Mouse (Mus musculus): ENCODE data around the gene Pram1. TPM values are rescaled to one million over a fixed set of nuclear protein-coding genes. Genes with fewer than 3 reads are reported as not detected.

Gene Pram1
- polyA plus RNA-seq, 1 experiment = 0.09 TPM

DNA sequence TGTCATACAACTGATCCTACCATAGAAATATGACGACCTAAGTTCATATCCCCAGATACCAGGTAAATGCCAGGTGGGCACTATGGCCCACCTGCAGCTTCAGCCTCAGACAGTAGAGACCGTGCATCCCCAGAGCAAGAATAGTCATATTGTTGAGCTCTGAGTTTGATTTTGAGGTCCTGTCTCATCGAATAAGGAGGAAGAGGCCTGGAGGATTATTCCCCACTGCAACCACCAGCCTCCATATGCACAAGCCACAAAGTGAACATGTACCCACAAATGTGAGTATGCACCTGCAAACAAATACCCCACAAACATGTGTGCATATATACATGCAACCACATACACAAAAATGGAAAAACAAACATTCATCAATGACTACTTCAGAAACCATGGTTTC, 10.6 kb upstream of the Pram1 start:
- Histone ChIP-seq H3K4me3 (replicated peaks) (no peak overlapping the region), H3K27me3 (ENCODE audit: control insufficient read depth) (no peaks in the 10 kb centered on the region), H3K9me3 (ENCODE audit: control insufficient read depth, low read length) (no peaks in the 10 kb centered on the region), H3K4me1 (ENCODE audit: control insufficient read depth) (peaks cover 36% of the 10 kb centered on the region), H3K36me3 (ENCODE audit: control insufficient read depth) (peaks cover 23% of the 10 kb centered on the region)
- TF ChIP-seq GATA1 (IDR thresholded peaks at IDR 0.05; ENCODE audit: low read length) (no peak), TAL1 (IDR thresholded peaks at IDR 0.05; ENCODE audit: low read length) (no peak)

DNA sequence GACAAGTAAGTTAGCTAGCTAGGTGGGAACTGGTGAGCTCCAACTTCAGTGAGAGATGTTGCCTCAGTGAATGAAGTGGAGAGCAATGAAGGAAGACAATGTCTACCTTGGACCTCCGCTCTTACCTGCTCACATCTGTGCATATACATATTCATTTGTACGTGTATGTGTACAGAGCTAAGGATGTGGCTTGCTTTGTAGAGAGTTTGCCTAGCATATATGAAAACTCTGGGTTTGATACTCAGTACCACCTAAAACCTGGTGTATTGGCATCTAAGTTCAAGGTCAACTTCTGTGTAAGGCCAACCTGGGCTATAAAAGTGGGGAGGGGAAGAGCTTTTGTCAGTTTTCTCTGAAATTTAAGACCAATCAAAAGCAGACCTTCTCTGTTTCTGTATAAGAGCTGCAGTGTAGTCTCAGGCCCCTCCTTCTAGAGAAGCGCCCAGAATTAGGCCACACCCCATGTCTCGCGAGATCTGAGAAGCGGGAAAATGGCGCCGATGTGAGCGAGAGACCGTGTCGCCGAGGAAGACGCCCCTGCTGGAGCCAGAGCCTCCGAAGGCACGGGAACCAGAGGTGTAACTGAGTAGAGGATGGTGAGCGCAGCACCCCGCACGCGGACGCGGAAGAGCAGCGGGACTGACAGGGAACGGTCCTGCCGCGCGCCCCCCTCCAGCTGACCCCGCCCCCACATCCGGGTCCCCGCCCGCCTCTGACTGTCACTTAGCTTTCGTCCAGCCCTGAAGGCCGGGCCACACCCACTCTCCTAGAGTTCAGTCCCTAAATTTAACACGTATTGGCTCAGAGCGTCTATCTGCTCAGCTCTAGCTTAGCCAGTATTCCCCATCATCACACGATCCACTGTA, 9.0 kb upstream of the Pram1 start, which contains the start of gene Zfp414:
Gene Zfp414 (plus strand): TSS at position 470 of the 866 bp plus-strand sequence.
- H3K27me3 ChIP-seq (ENCODE audit: control insufficient read depth) = no peaks in the 10 kb centered on the region
- H3K36me3 ChIP-seq (ENCODE audit: control insufficient read depth) = peaks cover 29% of the 10 kb centered on the region
- H3K4me3 ChIP-seq (replicated peaks) = peak within 1 kb of the TSS; percentile 94
- no peak for TF ChIP-seq TAL1 (IDR thresholded peaks at IDR 0.05; ENCODE audit: low read length)
- TF ChIP-seq GATA1 (IDR thresholded peaks at IDR 0.05; ENCODE audit: low read length) = no peak
- H3K4me1 ChIP-seq (ENCODE audit: control insufficient read depth) = peaks cover 36% of the 10 kb centered on the region
- no peaks in the 10 kb centered on the region for H3K9me3 ChIP-seq (ENCODE audit: control insufficient read depth, low read length)

DNA sequence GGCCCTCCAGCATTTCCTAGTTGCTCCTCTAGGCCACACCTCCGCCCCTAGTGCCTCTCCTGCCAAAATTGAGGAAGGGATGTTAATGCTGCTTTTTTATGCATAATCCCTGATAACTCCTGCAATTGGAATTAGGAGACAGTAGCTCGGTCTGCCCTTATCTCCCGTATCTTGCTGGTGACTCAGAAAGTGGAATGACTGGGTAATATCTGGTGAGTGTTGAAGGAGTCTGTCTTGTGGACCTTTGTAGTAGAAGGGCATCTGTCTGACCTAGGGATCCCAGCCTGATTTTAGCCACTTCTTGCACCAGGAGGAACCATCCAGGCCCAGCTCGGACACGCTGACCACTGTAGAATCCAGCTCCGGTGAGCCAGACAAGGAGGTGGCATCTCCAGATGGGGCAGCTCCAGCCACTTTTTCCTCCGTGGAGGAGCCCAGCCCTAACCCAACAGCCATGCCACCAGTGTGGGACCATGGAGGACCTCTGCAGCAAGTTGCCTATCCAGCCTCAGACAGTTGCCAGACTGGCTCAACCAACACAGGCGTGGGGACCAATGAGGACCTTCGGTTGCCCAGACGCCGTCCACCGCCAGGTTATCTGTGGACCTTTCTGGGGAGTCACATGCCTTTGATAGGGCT, 8.2 kb upstream of the Pram1 start:
- no peaks in the 10 kb centered on the region for H3K27me3 ChIP-seq (ENCODE audit: control insufficient read depth)
- H3K4me3 ChIP-seq (replicated peaks) = peak overlapping the region; percentile 94
- H3K36me3 ChIP-seq (ENCODE audit: control insufficient read depth) = peaks cover 35% of the 10 kb centered on the region
- peaks cover 36% of the 10 kb centered on the region for H3K4me1 ChIP-seq (ENCODE audit: control insufficient read depth)
- TF ChIP-seq TAL1 (IDR thresholded peaks at IDR 0.05; ENCODE audit: low read length) = no peak
- peak; percentile 92 for TF ChIP-seq GATA1 (IDR thresholded peaks at IDR 0.05; ENCODE audit: low read length)
- H3K9me3 ChIP-seq (ENCODE audit: control insufficient read depth, low read length) = no peaks in the 10 kb centered on the region

DNA sequence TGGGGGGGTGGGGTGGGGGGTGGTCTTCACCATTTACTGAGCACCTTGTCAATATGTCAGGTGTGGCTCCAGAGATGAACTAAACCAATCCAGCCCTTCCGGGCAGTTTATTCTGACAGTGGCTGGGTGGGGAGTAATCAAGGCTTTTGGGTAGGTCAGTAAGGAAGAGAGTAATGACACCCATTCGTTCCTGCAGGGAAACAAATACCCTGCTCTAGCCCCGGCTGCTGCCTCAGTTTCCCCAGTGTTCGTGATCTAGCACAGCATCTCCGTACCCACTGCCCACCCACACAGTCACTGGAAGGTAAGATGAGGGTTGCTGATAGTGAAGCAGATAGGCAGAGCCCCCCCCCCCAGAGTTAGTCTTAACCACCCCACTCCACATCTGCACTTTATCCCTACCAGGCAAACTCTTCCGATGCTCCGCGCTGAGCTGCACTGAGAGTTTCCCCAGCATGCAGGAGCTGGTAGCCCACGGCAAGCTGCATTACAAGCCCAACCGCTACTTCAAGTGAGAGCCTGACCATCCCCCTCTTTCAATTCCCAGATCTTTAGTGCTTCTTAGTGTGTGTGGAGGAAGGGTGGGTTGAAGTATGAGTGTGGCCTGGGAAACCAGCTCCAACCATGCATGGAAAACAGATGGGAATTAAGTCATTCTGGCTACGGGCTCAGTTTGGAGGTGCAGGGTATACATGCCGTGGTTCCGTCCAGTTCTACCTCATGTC, 7.5 kb upstream of the Pram1 start:
- H3K4me1 ChIP-seq (ENCODE audit: control insufficient read depth) = peaks cover 36% of the 10 kb centered on the region
- no peaks in the 10 kb centered on the region for H3K9me3 ChIP-seq (ENCODE audit: control insufficient read depth, low read length)
- no peaks in the 10 kb centered on the region for H3K27me3 ChIP-seq (ENCODE audit: control insufficient read depth)
- TF ChIP-seq TAL1 (IDR thresholded peaks at IDR 0.05; ENCODE audit: low read length) (no peak), GATA1 (IDR thresholded peaks at IDR 0.05; ENCODE audit: low read length) (no peak)
- H3K4me3 ChIP-seq (replicated peaks) = peak overlapping the region; percentile 94
- peaks cover 39% of the 10 kb centered on the region for H3K36me3 ChIP-seq (ENCODE audit: control insufficient read depth)

DNA sequence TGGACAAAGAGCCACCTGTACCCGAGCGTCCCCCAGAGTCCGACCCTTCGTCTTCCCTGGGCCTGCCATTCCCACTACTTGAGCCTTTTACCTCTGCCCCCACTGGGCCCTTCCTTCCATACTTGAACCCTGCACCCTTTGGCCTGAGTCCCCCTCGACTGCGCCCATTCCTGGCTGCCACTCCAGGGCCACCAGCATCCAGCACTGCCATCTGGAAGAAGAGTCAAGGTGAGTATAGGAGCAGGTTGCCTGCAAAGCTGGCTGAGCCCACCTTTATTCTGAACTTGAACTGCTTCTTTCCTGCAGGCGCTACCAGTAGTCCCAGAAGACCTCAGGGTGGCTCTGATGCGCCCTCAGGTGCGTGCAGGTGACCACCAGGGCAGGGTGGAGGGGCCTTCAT, 6.6 kb upstream of the Pram1 start:
- Histone ChIP-seq H3K9me3 (ENCODE audit: control insufficient read depth, low read length) (no peaks in the 10 kb centered on the region), H3K4me3 (replicated peaks) (no peak overlapping the region), H3K4me1 (ENCODE audit: control insufficient read depth) (peaks cover 36% of the 10 kb centered on the region), H3K27me3 (ENCODE audit: control insufficient read depth) (no peaks in the 10 kb centered on the region), H3K36me3 (ENCODE audit: control insufficient read depth) (peaks cover 41% of the 10 kb centered on the region)
- TF ChIP-seq TAL1 (IDR thresholded peaks at IDR 0.05; ENCODE audit: low read length) = no peak
- TF ChIP-seq GATA1 (IDR thresholded peaks at IDR 0.05; ENCODE audit: low read length) = no peak

DNA sequence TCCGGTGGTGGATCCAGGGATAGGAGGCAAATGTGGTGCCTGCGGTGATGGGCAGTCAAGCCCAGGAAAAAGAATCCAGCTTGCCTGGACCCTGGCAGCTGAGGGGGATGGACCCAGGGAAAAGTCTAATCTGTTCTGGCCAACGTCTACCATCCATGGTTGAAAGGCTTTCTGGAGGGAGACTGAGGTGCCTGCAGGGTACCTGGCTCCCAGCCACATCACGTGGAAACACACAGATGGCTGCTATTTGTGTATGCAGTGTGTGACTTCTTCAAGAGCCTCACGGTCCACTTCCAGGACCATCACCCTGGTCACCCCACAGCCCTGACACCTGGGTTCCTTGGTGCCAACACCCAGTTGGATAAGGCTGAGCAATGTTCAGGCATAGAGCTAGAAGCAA, 6.1 kb upstream of the Pram1 start:
- no peak for TF ChIP-seq GATA1 (IDR thresholded peaks at IDR 0.05; ENCODE audit: low read length)
- TF ChIP-seq TAL1 (IDR thresholded peaks at IDR 0.05; ENCODE audit: low read length) = no peak
- Histone ChIP-seq H3K36me3 (ENCODE audit: control insufficient read depth) (peaks cover 42% of the 10 kb centered on the region), H3K27me3 (ENCODE audit: control insufficient read depth) (no peaks in the 10 kb centered on the region), H3K4me1 (ENCODE audit: control insufficient read depth) (peaks cover 36% of the 10 kb centered on the region), H3K9me3 (ENCODE audit: control insufficient read depth, low read length) (no peaks in the 10 kb centered on the region), H3K4me3 (replicated peaks) (no peak overlapping the region)

DNA sequence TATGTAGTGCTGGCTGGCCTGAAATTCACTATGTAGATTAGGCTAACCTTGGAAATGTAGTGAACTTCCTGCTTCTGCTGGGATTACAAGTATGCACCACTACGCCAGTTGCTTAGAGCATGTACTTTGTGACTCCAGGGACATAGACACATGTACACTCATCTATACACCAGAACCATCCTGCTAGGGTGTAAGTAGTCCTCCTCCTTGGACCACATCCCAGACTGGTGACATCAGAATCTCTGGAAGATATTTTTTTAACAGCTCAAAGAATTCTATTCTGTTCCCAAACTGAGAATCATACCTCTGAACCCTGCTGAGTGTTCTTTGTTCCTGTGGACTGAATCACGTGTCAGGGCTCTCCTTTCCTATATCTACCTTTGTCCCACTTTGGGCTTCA, 818 bp upstream of the Pram1 start:
- H3K36me3 ChIP-seq (ENCODE audit: control insufficient read depth) = peaks cover 41% of the 10 kb centered on the region
- H3K4me1 ChIP-seq (ENCODE audit: control insufficient read depth) = peaks cover 4% of the 10 kb centered on the region

DNA sequence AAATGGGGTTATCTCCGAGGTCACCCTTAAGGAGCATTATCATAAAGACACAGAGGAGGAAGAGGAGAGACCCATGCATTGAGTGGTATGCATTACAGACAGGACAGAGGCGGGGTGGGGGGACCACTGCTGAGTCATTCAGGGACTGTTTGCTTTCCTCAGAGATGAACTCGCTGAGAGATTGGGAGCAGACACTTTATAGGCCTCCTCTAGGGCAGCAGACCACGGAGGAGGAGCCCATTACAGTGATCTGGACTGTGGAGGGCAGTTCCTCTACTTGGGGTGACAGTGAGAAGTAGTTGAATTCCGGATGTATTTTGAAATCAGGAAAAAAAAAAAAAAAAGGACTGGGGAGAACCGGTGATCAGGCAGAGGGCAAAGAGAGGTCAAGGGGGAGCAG, 1.9 kb downstream of the Pram1 start:
- H3K4me3 ChIP-seq (replicated peaks) = no peak overlapping the region
- H3K27me3 ChIP-seq (ENCODE audit: control insufficient read depth) = no peaks in the 10 kb centered on the region
- H3K4me1 ChIP-seq (ENCODE audit: control insufficient read depth) = peaks cover 4% of the 10 kb centered on the region
- no peaks in the 10 kb centered on the region for H3K9me3 ChIP-seq (ENCODE audit: control insufficient read depth, low read length)
- peaks cover 55% of the 10 kb centered on the region for H3K36me3 ChIP-seq (ENCODE audit: control insufficient read depth)
- TF ChIP-seq GATA1 (IDR thresholded peaks at IDR 0.05; ENCODE audit: low read length) (no peak), TAL1 (IDR thresholded peaks at IDR 0.05; ENCODE audit: low read length) (no peak)

More for the DNA sequence above, 818 bp upstream of the Pram1 start:
- no peaks in the 10 kb centered on the region for H3K9me3 ChIP-seq (ENCODE audit: control insufficient read depth, low read length)
- H3K4me3 ChIP-seq (replicated peaks) = no peak overlapping the region
- no peaks in the 10 kb centered on the region for H3K27me3 ChIP-seq (ENCODE audit: control insufficient read depth)
- TF ChIP-seq GATA1 (IDR thresholded peaks at IDR 0.05; ENCODE audit: low read length) (no peak), TAL1 (IDR thresholded peaks at IDR 0.05; ENCODE audit: low read length) (no peak)

DNA sequence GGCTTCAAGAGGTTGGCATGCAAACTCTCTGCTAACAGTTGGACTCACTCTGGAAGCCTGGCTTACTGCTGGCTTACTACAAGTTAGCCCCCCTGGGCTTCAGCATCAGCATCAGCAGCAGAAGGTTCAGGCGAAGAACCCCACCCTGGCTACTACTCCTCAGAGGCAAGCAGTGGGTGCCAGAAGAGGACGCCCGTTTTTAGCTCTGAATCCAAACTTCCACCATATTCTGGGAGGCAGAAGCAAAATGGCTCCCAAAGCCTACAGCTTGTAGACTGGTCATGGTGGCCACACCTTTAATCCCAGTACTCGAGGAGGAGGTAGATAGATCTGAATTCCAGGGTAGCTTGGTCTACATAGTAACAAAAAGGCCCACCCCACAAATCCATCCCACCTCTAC, 6.2 kb downstream of the Pram1 start:
- Histone ChIP-seq H3K9me3 (ENCODE audit: control insufficient read depth, low read length) (no peaks in the 10 kb centered on the region), H3K27me3 (ENCODE audit: control insufficient read depth) (no peaks in the 10 kb centered on the region), H3K4me3 (replicated peaks) (no peak overlapping the region), H3K4me1 (ENCODE audit: control insufficient read depth) (peaks cover 4% of the 10 kb centered on the region), H3K36me3 (ENCODE audit: control insufficient read depth) (peaks cover 79% of the 10 kb centered on the region)
- TF ChIP-seq TAL1 (IDR thresholded peaks at IDR 0.05; ENCODE audit: low read length) = no peak
- no peak for TF ChIP-seq GATA1 (IDR thresholded peaks at IDR 0.05; ENCODE audit: low read length)
